Mouse (Mus musculus) liver, embryonic 14.5 days (tissue): ENCODE measurements around the gene Spindoc. TPM values are rescaled to one million over a fixed set of nuclear protein-coding genes. Genes with fewer than 3 reads are reported as not detected.
A peak's percentile ranks its signal among the peaks of the same experiment; 100 is the strongest.

Source experiments
- ATAC-seq: fragments of 200-750 bp; cut with Nextera tagmentation; 2 replicates; pipeline ENCODE4 v1.8.0; 2017; ENCODE audit warnings: moderate number of reproducible peaks, mild to moderate bottlenecking, moderate library complexity; ENCODE audit not compliant: insufficient read depth
- DNase-seq, 3 experiments: peaks; one replicate each; pipeline ENCODE4 v3.0.0-alpha.2; 2012 to 2013; ENCODE audit warnings: low read depth in 3 of 3, low spot score in 3 of 3
- H3K27ac ChIP-seq: fragments of 300-500 bp; sonication (generic); 2 replicates; pipeline ENCODE4 v1.5.1; 2014; ENCODE audit warnings: moderate library complexity, mild to moderate bottlenecking, control low read depth, inconsistent platforms
- H3K27me3 ChIP-seq: fragments of 300-500 bp; sonication (generic); 2 replicates; pipeline ENCODE4 v1.6.1; 2014; ENCODE audit warnings: mild to moderate bottlenecking, low read length, moderate library complexity; ENCODE audit not compliant: control insufficient read depth, insufficient read depth
- H3K36me3 ChIP-seq: fragments of 300-500 bp; sonication (generic); replicated peaks from 2 replicates; pipeline ENCODE4 v1.6.1; 2014; ENCODE audit warnings: low read depth; ENCODE audit not compliant: control insufficient read depth, insufficient read depth
- H3K4me1 ChIP-seq, 2 experiments: fragments of 200-500 bp in 1 of 2; fragments of 300-500 bp in 1 of 2; sonication (generic) in 1 of 2; replicated peaks; 2 replicates each; pipeline ENCODE4 v1.6.1; 2012 to 2014; ENCODE audit warnings: antibody characterized with exemption in 1 of 2, inconsistent platforms in 1 of 2, low read length in 1 of 2; ENCODE audit not compliant: control insufficient read depth in 2 of 2, insufficient read depth in 2 of 2
- H3K4me2 ChIP-seq: fragments of 300-500 bp; sonication (generic); 2 replicates; pipeline ENCODE4 v1.6.1; 2014; ENCODE audit warnings: low read depth, mild to moderate bottlenecking, control low read depth, moderate library complexity
- H3K4me3 ChIP-seq, 2 experiments: fragments of 200-500 bp in 1 of 2; fragments of 300-500 bp in 1 of 2; sonication (generic) in 1 of 2; 2 replicates each; pipeline ENCODE4 v1.5.1; 2012 to 2014; ENCODE audit warnings: low read depth in 2 of 2, low read length in 2 of 2, mild to moderate bottlenecking in 2 of 2, control low read depth in 1 of 2, inconsistent platforms in 1 of 2, moderate library complexity in 1 of 2; ENCODE audit not compliant: insufficient read depth in 1 of 2
- H3K9ac ChIP-seq: fragments of 300-500 bp; sonication (generic); replicated peaks from 2 replicates; pipeline ENCODE4 v1.6.1; 2014; ENCODE audit warnings: mild to moderate bottlenecking, control low read depth, moderate library complexity
- H3K9me3 ChIP-seq: fragments of 300-500 bp; sonication (generic); 2 replicates; pipeline ENCODE4 v1.6.1; 2016; ENCODE audit warnings: low read length, mixed read lengths; ENCODE audit not compliant: control insufficient read depth
- CTCF ChIP-seq: IDR thresholded peaks from 2 replicates; pipeline ENCODE4 v1.5.1; 2016; ENCODE audit warnings: antibody characterized with exemption, low read depth, control low read depth
- EP300 ChIP-seq: IDR thresholded peaks from 2 replicates; pipeline ENCODE4 v1.6.1; 2016; ENCODE audit warnings: antibody characterized with exemption, low read depth
- whole genome bisulfite sequencing: fragments of 180-500 bp; shearing (Covaris S2); extraction: QIAGEN DNeasy Blood & Tissue Kit; methylation state at CpG from one replicate; pipeline ENCODE4 v1.1.7; 2014; ENCODE audit not compliant: insufficient replicate concordance; 5-methylcytosine and 5-hydroxymethylcytosine counted together
- polyA plus RNA-seq, 2 experiments: library from polyadenylated mRNA; depleted of rRNA in 1 of 2; stranded (reverse) in 1 of 2; unstranded in 1 of 2; fragments of >200 nt; fragmentation: Nextera tagmentation in 1 of 2; extraction: Ambion mirVana in 1 of 2; gene quantifications; 2 replicates each; pipeline versions ENCODE4 v1.2.1 to v1.2.3; 2012 to 2014

Spindoc gene
- polyA plus RNA-seq, 2 experiments: 2.2 to 2.5 TPM

GRCm38 (mm10) chr19:7416834-7417735, 34.3 kb upstream of the Spindoc start, which contains the start of gene 2700081O15Rik:
Gene 2700081O15Rik (plus strand): TSS chr19:7417625.
- Histone ChIP-seq H3K27me3 (peaks cover 25% of the 10 kb centered on the region), H3K36me3 (peaks cover 3% of the 10 kb centered on the region; the same call in 1 of the 2 replicates), H3K9me3 (no peaks in the 10 kb centered on the region), H3K4me2 (peak within 1 kb of the TSS; percentile 69), H3K27ac (no peak within 1 kb of the TSS; the same call in 1 of the 2 replicates), H3K4me3 (peak within 1 kb of the TSS; percentile 75 to 79), H3K9ac (peak within 1 kb of the TSS; percentile 79), H3K4me1 (peaks cover 15% of the 10 kb centered on the region in 2 experiments)
- TF ChIP-seq CTCF (no peak), EP300 (no peak)
- DNase-seq (peak in 1 of 3 experiments; percentile 37), ATAC-seq (peak; percentile 72)
- WGBS: under 1% methylated on average over 96 of the region's 107 CpGs

- Histone ChIP-seq H3K36me3 (no peaks in the 10 kb centered on the region; the same call in 1 of the 2 replicates), H3K27me3 (peaks cover 25% of the 10 kb centered on the region), H3K9me3 (no peaks in the 10 kb centered on the region), H3K9ac (no peak overlapping the region), H3K27ac (no peak overlapping the region), H3K4me1 (peaks cover 15% of the 10 kb centered on the region in 2 experiments), H3K4me2 (peak overlapping the region; percentile 69), H3K4me3 (peak overlapping the region; percentile 75 to 79)
- DNase-seq: no peak
- no peak for ATAC-seq
- TF ChIP-seq EP300 (no peak), CTCF (no peak)
- WGBS: 42% methylated on average over 22 of the region's 22 CpGs
Observed at GRCm38 (mm10) chr19:7415916-7416833, 33.4 kb upstream of the Spindoc start.

- Histone ChIP-seq H3K36me3 (no peaks in the 10 kb centered on the region), H3K4me3 (no peak overlapping the region), H3K9me3 (no peaks in the 10 kb centered on the region), H3K27ac (no peak overlapping the region), H3K9ac (no peak overlapping the region), H3K27me3 (peaks cover 25% of the 10 kb centered on the region), H3K4me2 (no peak overlapping the region), H3K4me1 (no peaks in the 10 kb centered on the region)
- DNase-seq (no peak), ATAC-seq (no peak)
- 51% methylated on average over 2 of the region's 2 CpGs for WGBS
- no peak for TF ChIP-seq CTCF
- no peak for TF ChIP-seq EP300
Observed at GRCm38 (mm10) chr19:7412361-7412760, 29.6 kb upstream of the Spindoc start.

GRCm38 (mm10) chr19:7404623-7405229, 21.9 kb upstream of the Spindoc start:
- H3K4me2 ChIP-seq: no peak overlapping the region
- H3K4me1 ChIP-seq: no peaks in the 10 kb centered on the region
- peaks cover 3% of the 10 kb centered on the region for H3K27me3 ChIP-seq
- DNase-seq: no peak
- no peaks in the 10 kb centered on the region for H3K9me3 ChIP-seq
- H3K36me3 ChIP-seq: no peaks in the 10 kb centered on the region
- ATAC-seq: no peak
- 59% methylated on average over 9 of the region's 9 CpGs for WGBS
- no peak overlapping the region for H3K4me3 ChIP-seq
- no peak overlapping the region for H3K9ac ChIP-seq
- TF ChIP-seq CTCF (no peak), EP300 (no peak)
- H3K27ac ChIP-seq: no peak overlapping the region
